Mouse (Mus musculus): ENCODE data around the gene Tmem260. TPM values are rescaled to one million over a fixed set of nuclear protein-coding genes. Genes with fewer than 3 reads are reported as not detected.
A peak's percentile ranks its signal among the peaks of the same experiment; 100 is the strongest.

Tmem260 gene
- polyA plus RNA-seq, 1 experiment from 2014 or later, result 25.9 TPM

- no peak for TF ChIP-seq CTCF (IDR thresholded peaks at IDR 0.05; ENCODE audit: low read depth)
- no peaks in the 10 kb centered on the region for H3K27me3 ChIP-seq (ENCODE audit: insufficient read depth, low read length)
- no peak overlapping the region for H3K27ac ChIP-seq (ENCODE audit: low read depth)
- 48% methylated on average over 4 of the region's 4 CpGs for WGBS
- H3K4me1 ChIP-seq (ENCODE audit: insufficient read depth), result no peaks in the 10 kb centered on the region
- H3K9me3 ChIP-seq (ENCODE audit: low read depth, low read length), result no peaks in the 10 kb centered on the region
- H3K4me2 ChIP-seq, result peak overlapping the region; percentile 53
- no peaks in the 10 kb centered on the region for H3K36me3 ChIP-seq (ENCODE audit: insufficient read depth)
- ATAC-seq (ENCODE audit: insufficient read depth), result no peak
- no peak for DNase-seq
- H3K4me3 ChIP-seq (ENCODE audit: low read depth, low read length), result no peak overlapping the region; the same call in 1 of the 2 replicates
- H3K9ac ChIP-seq, result no peak overlapping the region
Observed at GRCm38 (mm10) chr14:48422436-48422835, 23.5 kb upstream of the Tmem260 start.

- no peak for TF ChIP-seq CTCF (IDR thresholded peaks at IDR 0.05; ENCODE audit: low read depth)
- no peak overlapping the region for H3K4me3 ChIP-seq (ENCODE audit: low read depth, low read length)
- DNase-seq (no peak), ATAC-seq (ENCODE audit: insufficient read depth) (no peak)
- H3K9me3 ChIP-seq (ENCODE audit: low read depth, low read length), result no peaks in the 10 kb centered on the region
- H3K27ac ChIP-seq (ENCODE audit: low read depth), result no peak overlapping the region
- H3K4me2 ChIP-seq, result no peak overlapping the region
- WGBS, result 54% methylated on average over 7 of the region's 7 CpGs
- no peaks in the 10 kb centered on the region for H3K27me3 ChIP-seq (ENCODE audit: insufficient read depth, low read length)
- no peak overlapping the region for H3K9ac ChIP-seq
- no peaks in the 10 kb centered on the region for H3K4me1 ChIP-seq (ENCODE audit: insufficient read depth)
- no peaks in the 10 kb centered on the region for H3K36me3 ChIP-seq (ENCODE audit: insufficient read depth)
Observed at GRCm38 (mm10) chr14:48422901-48423300, 23.0 kb upstream of the Tmem260 start.

GRCm38 (mm10) chr14:48431978-48432377, 13.9 kb upstream of the Tmem260 start:
- DNase-seq, result no peak
- Histone ChIP-seq H3K4me3 (ENCODE audit: low read depth, low read length) (no peak overlapping the region), H3K9me3 (ENCODE audit: low read depth, low read length) (no peaks in the 10 kb centered on the region), H3K27ac (ENCODE audit: low read depth) (no peak overlapping the region), H3K4me2 (no peak overlapping the region), H3K9ac (no peak overlapping the region), H3K36me3 (ENCODE audit: insufficient read depth) (no peaks in the 10 kb centered on the region), H3K27me3 (ENCODE audit: insufficient read depth, low read length) (no peaks in the 10 kb centered on the region), H3K4me1 (ENCODE audit: insufficient read depth) (no peaks in the 10 kb centered on the region)
- WGBS, result 72% methylated on average over 2 of the region's 2 CpGs
- ATAC-seq (ENCODE audit: insufficient read depth), result no peak
- TF ChIP-seq CTCF (IDR thresholded peaks at IDR 0.05; ENCODE audit: low read depth), result no peak

- H3K27me3 ChIP-seq (ENCODE audit: insufficient read depth, low read length), result no peaks in the 10 kb centered on the region
- no peak for ATAC-seq (ENCODE audit: insufficient read depth)
- no peak overlapping the region for H3K9ac ChIP-seq
- H3K9me3 ChIP-seq (ENCODE audit: low read depth, low read length), result no peaks in the 10 kb centered on the region
- H3K27ac ChIP-seq (ENCODE audit: low read depth), result no peak overlapping the region
- H3K4me1 ChIP-seq (ENCODE audit: insufficient read depth), result peaks cover 3% of the 10 kb centered on the region; the same call in 1 of the 2 replicates
- no peak overlapping the region for H3K4me3 ChIP-seq (ENCODE audit: low read depth, low read length)
- 43% methylated on average over 3 of the region's 3 CpGs for whole genome bisulfite sequencing
- no peak for DNase-seq
- H3K4me2 ChIP-seq, result no peak overlapping the region
- no peaks in the 10 kb centered on the region for H3K36me3 ChIP-seq (ENCODE audit: insufficient read depth)
- TF ChIP-seq CTCF (IDR thresholded peaks at IDR 0.05; ENCODE audit: low read depth), result no peak
Observed at GRCm38 (mm10) chr14:48443796-48444195, 2.1 kb upstream of the Tmem260 start.

GRCm38 (mm10) chr14:48451966-48452407, 6.1 kb downstream of the Tmem260 start:
- H3K4me2 ChIP-seq, result no peak overlapping the region
- DNase-seq, result no peak

GRCm38 (mm10) chr14:48453411-48453810, 7.5 kb downstream of the Tmem260 start:
- DNase-seq, result peak; percentile 12
- whole genome bisulfite sequencing, result 70% methylated on average over 5 of the region's 5 CpGs
- Histone ChIP-seq H3K4me3 (ENCODE audit: low read depth, low read length) (no peak overlapping the region), H3K4me1 (ENCODE audit: insufficient read depth) (no peaks in the 10 kb centered on the region), H3K9ac (no peak overlapping the region), H3K36me3 (ENCODE audit: insufficient read depth) (peaks cover 11% of the 10 kb centered on the region; the same call in 1 of the 2 replicates), H3K27me3 (ENCODE audit: insufficient read depth, low read length) (no peaks in the 10 kb centered on the region), H3K4me2 (no peak overlapping the region), H3K27ac (ENCODE audit: low read depth) (no peak overlapping the region), H3K9me3 (ENCODE audit: low read depth, low read length) (no peaks in the 10 kb centered on the region)
- TF ChIP-seq CTCF (IDR thresholded peaks at IDR 0.05; ENCODE audit: low read depth), result no peak
- no peak for ATAC-seq (ENCODE audit: insufficient read depth)

More at GRCm38 (mm10) chr14:48451966-48452407, 6.1 kb downstream of the Tmem260 start:
- no peaks in the 10 kb centered on the region for H3K27me3 ChIP-seq (ENCODE audit: insufficient read depth, low read length)
- H3K27ac ChIP-seq (ENCODE audit: low read depth), result no peak overlapping the region
- H3K4me3 ChIP-seq (ENCODE audit: low read depth, low read length), result no peak overlapping the region
- peaks cover 3% of the 10 kb centered on the region; the same call in 1 of the 2 replicates for H3K4me1 ChIP-seq (ENCODE audit: insufficient read depth)
- TF ChIP-seq CTCF (IDR thresholded peaks at IDR 0.05; ENCODE audit: low read depth), result no peak
- 81% methylated on average over 18 of the region's 18 CpGs for WGBS
- no peak overlapping the region for H3K9ac ChIP-seq
- no peak for ATAC-seq (ENCODE audit: insufficient read depth)
- peaks cover 11% of the 10 kb centered on the region; the same call in 1 of the 2 replicates for H3K36me3 ChIP-seq (ENCODE audit: insufficient read depth)
- H3K9me3 ChIP-seq (ENCODE audit: low read depth, low read length), result no peaks in the 10 kb centered on the region

- Histone ChIP-seq H3K4me3 (ENCODE audit: low read depth, low read length) (no peak overlapping the region), H3K9me3 (ENCODE audit: low read depth, low read length) (no peaks in the 10 kb centered on the region), H3K9ac (no peak overlapping the region), H3K27me3 (ENCODE audit: insufficient read depth, low read length) (no peaks in the 10 kb centered on the region), H3K4me1 (ENCODE audit: insufficient read depth) (no peaks in the 10 kb centered on the region), H3K4me2 (no peak overlapping the region), H3K36me3 (ENCODE audit: insufficient read depth) (peaks cover 15% of the 10 kb centered on the region), H3K27ac (ENCODE audit: low read depth) (no peak overlapping the region)
- TF ChIP-seq CTCF (IDR thresholded peaks at IDR 0.05; ENCODE audit: low read depth), result no peak
- ATAC-seq (ENCODE audit: insufficient read depth), result no peak
- no peak for DNase-seq
- WGBS, result 63% methylated on average over 12 of the region's 12 CpGs
Observed at GRCm38 (mm10) chr14:48456305-48457092, 10.6 kb downstream of the Tmem260 start.

All from lung, embryonic 14.5 days (tissue).